Mouse (Mus musculus) olfactory bulb, adult 2 months (tissue): ENCODE measurements at regions not wholly inside any gene's neighbourhood (a gene's known extent, or its start where the extent isn't known, plus 50 kb on each side); places are given as distances from the start of the nearest gene placed in this dataset.

Experiments
- CTCF ChIP-seq: fragments of 200-500 bp; IDR thresholded peaks from 2 replicates; pipeline ENCODE4 v1.5.1; 2012; ENCODE audit warnings: low read depth, mild to moderate bottlenecking, low read length, moderate library complexity; ENCODE audit not compliant: insufficient read depth
- POLR2A ChIP-seq: fragments of 200-500 bp; IDR thresholded peaks from 2 replicates; pipeline ENCODE4 v1.6.1; 2012; ENCODE audit warnings: mild to moderate bottlenecking, low read depth, low read length, moderate library complexity; ENCODE audit not compliant: insufficient read depth

GRCm38 (mm10) chr17:4133678-4134077 is 437.6 kb upstream of the Nox3 start:
- TF ChIP-seq CTCF (no peak), POLR2A (no peak)
